Mouse (Mus musculus) midbrain, embryonic 12.5 days (tissue): ENCODE measurements around the gene C2cd4a. TPM values are rescaled to one million over a fixed set of nuclear protein-coding genes. Genes with fewer than 3 reads are reported as not detected.

Experiments
- polyA plus RNA-seq: library from polyadenylated mRNA; unstranded; fragments of >200 nt; fragmentation: Nextera tagmentation; extraction: Ambion mirVana; gene quantifications from 2 replicates; pipeline ENCODE4 v1.2.1, GENCODE M21; 2016

Gene C2cd4a
- polyA plus RNA-seq, 1 experiment from 2014 or later = 0.17 TPM

Other genes with a start within 250 kb of the C2cd4a start
- gene C2cd4b, start 72.9 kb downstream of the C2cd4a start, polyA plus RNA-seq = 0.31 and 0.32 TPM in 2 replicates
- gene Vps13c, start 8.1 kb upstream of the C2cd4a start, polyA plus RNA-seq = 7.8 and 10.4 TPM in 2 replicates